Mouse (Mus musculus) urinary bladder, postnatal 4 days (tissue): ENCODE data around the gene P2ry6.

ENCODE experiments used
- DNase-seq, 2 experiments: peaks; one replicate each; pipeline ENCODE4 v3.0.0; 2021 to 2022; ENCODE audit warnings: low spot score in 2 of 2

The P2ry6 gene

DNA sequence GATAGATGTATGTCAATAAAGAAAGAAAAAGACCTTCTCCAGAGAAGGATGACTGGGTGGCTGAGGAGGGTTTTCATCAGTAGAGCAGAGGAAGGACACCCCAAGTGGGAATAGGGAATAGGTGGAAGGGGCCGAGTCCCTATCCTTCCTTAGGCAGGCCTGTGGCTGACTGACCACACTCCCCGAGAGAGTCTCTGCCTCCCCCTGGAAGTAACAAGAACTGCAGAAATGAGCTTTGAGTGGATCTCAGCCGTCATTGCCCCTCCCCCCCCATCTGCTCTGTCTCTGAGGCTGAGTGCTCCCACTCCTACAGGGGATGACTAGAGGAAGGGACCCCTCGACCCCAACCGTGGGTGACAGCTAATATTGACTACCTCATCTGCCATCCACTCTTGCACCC lies 33.3 kb downstream of the P2ry6 start:
- DNase-seq: no peak

DNA sequence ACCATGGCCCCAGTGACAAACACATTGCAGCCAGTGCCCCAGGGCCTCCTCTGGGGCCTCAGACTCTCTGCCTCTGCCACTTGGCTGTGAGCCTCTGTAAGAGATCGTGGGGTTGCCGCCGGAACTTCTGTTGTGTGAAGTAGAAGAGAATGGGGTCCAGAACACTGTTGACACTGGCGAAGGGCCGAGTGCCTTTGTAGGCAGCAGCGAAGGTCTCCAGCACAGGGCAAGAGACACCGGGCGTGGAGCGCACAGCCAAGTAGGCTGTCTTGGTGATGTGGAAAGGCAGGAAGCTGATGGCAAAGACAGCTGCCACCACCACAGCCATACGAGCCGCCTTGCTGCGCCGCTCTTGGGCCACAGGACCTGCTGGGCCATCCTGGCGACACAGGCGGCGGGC lies 36.3 kb downstream of the P2ry6 start:
- no peak for DNase-seq

DNA sequence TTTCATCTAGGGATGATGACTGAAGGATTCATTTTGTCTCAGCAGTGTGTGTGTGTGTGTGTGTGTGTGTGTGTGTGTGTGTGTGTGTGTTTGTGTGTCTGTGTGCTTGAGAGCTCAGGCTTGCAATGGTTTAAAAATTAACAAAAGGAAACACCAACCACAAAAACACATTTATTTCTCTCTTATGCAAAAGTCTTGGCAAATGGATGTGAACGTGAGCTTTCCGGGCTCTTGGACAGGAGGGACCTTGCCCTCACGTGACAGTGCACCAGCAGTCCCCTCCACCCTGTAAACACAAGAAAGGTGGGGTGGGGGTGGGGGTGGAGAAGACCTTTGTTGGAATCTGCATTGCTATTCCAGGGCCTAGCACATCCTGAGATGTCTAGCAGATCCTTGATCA lies 37.0 kb downstream of the P2ry6 start:
- DNase-seq: no peak

DNA sequence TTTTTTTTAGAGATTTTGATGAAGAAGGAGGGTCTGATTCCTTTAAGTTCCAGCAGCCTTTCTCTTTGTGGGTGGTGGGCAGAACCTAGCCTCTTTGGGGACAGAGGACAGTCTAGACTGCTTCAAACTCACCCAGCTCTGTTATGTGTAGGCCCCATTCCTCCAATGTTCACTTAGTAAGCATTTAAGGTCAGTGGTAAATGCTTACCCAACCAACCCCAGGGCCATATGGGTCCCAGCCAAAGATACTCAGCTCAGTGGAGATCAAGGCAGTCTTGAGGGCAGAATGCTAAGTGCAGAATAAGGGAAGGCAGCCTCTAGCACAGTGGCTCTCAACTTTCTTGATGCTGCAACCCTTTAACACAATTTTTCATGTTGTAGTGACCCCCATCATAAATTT lies 40.9 kb downstream of the P2ry6 start:
- no peak for DNase-seq

DNA sequence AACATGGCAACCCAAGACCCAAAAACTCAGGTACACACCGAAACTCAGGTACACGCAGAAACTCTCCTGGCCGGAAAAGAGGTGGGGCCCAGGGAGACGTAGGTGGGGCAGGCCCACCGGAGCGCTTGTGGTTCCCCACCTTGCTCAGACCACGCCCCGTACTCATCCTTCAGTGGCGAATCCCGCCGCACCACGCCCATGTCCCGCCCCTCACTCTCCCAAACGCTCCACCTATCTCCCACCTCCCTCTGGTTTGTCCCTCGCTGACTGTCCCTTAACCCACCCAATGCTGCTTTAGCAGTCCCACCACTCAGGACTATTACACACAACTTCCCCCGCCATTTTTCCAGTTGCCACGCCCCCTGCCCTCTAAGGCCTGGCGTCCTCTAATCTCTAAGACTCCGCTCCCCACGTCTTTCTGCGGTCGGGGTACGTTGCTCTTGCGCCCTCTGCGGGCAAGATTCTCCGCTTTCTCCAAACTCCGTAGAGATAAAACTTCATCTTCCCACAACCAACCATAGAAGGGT lies 41.9 kb downstream of the P2ry6 start:
- DNase-seq: peak; percentile 85 to 91

DNA sequence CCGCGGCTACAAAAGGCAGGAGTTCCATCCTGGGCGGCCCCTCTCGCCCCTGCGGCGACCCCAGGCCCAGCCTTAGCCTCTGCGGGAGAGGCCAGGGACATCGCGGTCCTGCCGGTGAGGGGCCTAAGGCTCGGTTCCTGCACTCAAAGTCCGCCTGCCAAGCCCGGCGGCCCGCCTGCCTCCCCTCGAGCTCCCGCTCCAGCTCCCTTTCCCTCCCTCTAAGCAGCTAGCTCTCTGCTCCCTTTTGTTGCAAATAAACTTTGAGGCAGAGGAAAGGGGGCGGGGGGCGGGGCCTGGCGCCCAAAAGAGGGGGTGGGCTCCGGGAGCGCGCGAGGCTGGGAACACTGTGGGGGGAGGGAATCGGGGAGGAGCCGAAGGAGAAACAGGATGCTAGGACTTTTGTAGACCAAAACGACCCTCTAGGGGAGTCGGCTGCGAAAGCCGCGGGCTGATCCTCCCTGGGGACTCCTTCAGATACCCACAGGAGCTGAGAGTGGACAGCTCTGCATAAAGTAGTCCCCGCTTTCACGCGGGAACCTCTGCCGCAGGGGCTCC lies 42.4 kb downstream of the P2ry6 start, which contains the start of gene Arhgef17:
Gene Arhgef17, minus strand, starts transcription at position 182 of the 555 bp plus-strand sequence.
- DNase-seq: peak; percentile 69 to 73

DNA sequence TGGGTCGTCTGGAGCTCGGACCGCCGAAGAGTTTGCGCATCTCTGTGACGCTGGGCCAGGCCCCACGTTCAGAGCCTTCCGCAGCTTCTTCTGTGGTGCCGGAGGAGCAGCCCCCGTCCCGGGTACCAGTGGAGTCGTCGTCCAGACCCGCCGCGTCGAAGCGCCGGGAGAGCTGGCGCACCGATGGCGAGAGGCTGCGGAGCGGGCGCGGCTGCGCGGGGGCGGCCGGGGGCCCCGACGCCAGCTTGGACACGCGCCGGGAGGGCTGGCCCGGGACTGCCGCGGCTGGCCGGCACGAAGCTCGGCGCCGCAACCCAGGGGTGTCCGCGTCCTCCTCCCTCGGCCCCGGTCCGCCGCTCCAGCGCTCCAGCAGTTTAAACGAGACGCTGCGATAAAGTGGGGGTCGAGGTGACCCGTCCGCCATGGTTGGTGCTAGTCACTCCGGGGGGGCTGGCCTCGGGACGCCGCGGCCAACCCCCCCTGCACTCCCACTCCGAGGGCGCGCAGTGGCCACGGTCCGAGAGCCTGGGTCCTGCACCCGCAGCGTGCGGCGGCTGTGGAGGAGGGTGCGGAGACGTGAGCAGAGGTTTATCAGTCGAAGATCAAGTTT lies 43.0 kb downstream of the P2ry6 start:
- DNase-seq: peak in 1 of 2 experiments; percentile 63

DNA sequence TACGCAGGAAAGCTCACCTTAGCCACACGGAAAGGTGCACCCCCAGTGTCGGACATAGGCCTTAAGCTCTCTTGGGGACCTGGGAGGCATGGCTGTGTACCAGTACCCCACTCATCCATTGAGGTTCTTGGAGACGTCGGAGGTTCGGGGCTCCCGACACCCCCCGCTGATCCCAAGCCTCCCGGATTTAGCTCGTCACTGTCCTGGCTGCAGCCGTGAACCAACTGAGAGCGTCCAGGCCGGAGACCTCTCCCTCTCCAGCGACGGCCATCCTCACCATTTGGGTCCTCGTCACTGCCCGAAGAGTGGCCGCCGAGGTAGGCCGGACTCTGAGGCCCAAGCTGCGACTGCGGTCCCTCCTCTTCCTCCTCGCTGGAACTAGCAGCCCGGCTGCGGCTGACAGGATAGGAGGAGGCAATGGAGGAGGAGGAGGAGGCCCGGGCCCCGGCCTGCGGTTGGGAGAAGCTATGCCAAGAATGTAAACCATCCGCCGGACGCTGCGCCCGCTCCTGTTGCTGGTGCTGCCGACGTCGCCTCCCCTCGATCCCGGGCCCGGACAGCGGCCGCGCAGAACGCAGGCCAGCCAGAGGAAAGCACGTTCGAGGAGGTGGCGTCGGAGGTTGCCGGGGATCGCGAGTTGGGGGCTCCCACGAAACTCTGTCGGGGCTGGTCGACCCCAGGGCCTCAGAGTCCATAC lies 43.7 kb downstream of the P2ry6 start:
- DNase-seq: peak; percentile 81 to 82

DNA sequence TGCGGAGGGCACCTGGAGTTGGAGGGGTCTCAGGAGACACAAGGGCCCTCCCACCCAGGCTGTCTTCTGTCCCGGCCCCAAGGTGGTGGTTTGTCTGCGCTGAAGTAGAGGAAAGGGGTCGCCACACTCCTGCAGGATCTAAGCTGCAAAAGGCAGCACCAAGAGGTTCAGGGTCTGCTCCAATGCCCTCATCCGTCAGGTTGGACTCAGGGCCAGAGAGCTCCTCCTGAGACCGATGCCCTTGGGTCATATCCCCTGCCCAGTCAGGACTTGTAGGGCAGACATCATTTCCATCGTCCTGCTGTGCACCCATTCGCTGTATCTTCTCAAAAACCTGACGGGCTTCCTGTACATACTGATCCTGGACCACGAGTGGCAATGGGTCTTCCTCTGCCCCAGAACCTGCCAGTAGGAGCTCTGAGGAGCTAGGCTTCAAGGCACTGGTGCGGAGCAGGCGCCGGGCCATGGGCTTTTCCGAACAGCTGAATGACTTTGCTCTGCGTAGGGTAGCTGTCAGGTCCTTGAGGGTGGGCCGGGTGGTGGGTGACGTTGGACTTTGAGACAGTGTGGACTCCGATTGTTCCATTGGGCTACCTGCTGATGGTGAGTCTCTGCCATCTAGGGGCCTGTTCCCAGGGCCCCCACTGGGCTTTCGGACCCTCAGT lies 44.7 kb downstream of the P2ry6 start:
- DNase-seq: no peak

DNA sequence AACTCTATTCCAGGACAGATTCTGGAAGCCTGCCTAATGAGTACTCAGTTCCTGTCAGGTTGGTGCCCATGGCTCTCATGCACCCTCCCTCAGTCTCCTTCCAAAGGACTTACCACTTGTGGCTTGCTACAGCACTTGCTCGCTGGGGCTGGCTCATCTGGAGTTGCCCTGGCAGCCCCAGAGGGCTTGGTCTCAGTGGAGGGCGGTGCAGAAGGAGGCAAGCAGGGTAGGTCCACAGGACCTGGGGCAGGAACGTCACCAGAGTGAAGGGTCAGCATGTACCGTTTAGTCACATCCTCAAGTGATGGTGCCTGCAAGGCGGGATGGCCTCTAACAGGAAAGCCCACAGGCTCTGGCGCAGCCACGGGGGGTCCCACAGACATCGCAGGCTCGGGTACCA lies 46.0 kb downstream of the P2ry6 start:
- no peak for DNase-seq

DNA sequence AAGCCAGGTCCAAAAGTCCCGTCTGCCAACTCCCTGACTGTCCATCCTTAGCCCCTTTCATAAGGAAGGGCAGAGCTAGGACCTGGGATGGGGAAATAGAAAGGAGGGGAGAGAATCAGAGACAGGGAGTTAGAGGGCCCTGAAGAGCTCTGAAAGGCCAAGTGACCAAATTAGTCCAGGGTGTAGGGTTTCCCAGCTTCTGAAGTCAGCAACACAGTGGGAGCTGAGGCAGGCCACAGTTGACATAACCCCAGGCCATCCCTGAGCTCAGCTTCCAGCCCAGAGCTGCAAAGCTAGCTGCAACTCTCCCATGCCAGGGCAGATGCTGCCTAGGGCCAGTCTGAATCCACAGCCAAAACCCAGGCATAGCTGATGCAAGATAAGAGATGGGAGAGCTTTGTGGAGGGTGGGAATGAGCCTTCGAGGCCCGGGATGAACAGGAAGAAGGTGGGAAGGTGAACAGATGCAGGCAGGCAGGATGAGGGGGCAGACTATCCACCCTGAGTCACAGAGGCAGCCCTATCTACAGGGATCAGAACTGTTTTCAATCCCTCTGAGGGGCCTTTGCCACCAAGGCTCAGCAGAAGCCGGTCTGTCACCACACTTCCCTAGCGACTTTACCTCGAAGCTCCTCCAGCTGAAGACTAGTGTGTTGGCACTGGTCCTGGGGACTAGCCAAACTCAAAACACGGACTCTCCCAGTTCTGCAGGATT lies 47.0 kb downstream of the P2ry6 start:
- no peak for DNase-seq

DNA sequence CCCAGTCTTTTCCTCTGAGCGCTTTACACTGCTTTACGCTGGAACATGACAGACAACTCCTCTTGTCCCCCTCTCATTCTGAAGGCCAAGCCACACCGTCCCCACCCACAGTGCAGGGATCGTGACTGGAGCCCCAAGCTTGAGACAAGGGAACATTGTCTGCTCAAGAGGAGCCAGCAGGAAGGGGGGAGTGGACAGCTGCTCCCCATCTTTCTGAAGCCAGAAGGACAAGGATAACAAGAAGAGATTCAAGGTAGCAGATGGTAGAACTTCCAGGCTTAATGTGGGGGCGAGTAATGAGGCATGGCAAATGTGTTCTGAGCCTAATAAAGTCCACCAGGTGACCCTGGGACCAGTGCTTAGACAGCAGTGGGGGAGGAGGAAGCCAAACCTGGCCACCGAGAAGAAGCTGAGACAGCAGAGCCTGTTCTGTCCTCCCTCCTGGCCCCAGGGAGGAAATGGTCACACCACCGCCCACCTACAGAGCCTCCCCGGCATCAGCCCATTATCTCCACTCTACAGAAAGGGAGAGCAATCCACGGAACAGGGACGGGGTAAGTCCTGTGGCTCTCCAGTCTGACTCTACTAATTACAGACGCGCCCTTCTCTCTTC lies 48.0 kb downstream of the P2ry6 start:
- DNase-seq: no peak

DNA sequence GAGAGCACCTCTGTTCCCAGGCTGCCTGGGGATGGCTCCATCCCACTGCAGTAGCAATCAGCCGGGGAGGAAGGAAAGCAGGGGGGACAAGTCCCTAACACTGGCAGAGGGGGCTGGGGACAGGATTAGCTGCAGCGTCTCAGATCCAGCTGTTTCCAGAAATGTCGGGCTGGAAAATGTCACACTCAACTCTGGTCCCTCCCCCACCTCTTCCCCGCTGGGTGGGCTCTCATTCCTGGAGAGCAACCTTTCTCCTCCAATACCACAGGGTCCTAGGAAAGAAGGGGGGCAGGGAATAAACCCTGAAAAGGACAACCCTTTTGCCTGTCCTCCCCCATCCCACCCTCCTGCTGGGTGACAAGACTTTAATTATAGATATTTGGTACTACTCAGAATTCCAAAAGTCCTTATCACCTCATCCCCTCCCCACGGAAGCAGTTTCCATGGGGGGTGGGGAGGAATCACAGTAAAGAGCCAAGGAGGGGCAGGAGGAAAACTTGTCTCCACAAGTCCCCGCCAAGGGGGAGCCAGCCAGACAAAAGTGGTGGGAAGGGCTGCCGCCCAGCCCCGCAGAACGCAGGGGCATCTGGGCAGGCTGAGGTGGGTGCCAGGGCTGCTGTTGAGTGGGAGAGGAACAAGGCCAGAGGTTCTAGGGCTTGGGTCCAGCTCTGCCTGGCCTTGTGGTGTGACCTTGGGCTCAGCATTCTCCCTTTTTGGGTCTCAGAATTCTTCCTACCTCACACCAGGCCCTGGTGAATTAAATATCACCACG lies 49.6 kb downstream of the P2ry6 start:
- no peak for DNase-seq

DNA sequence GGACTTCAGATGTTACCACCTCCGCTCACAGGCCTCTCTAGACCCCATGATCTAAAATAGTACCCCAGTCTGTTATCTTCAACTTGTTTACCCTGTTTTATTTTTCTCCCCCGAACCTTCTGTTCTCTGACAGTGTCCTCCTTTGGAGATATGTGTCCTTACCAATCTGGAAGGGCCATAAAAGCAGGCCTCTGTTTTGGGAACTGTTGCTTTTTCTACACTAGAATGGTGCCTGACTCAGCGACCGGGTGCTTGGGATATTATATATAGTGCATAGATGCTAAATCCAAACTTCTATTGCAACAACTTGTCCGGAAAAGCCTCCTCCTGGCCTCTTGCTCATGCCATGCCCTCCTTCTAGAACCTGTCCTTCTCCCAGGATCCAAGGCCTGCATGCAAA lies 50.2 kb downstream of the P2ry6 start:
- DNase-seq: no peak

DNA sequence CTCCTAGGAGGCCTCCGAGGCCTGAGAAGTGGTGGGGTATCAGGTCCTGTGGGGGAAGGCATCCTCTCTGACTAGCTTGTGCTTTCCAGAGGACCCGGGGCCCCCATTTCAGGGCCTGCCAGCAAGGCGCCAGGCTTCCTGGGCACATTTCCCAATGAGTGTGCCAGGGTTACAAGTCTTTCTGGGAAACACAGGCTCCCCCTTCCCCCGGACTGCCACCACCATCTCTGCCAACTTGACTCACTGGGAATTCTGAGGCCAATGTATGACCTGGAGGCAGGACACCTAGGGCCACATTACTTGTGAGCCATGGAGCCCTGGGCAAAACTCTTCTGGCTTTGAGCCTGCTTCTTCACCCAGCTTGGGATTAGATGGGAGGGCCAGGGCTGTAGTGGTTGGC lies 51.5 kb downstream of the P2ry6 start:
- DNase-seq: no peak

DNA sequence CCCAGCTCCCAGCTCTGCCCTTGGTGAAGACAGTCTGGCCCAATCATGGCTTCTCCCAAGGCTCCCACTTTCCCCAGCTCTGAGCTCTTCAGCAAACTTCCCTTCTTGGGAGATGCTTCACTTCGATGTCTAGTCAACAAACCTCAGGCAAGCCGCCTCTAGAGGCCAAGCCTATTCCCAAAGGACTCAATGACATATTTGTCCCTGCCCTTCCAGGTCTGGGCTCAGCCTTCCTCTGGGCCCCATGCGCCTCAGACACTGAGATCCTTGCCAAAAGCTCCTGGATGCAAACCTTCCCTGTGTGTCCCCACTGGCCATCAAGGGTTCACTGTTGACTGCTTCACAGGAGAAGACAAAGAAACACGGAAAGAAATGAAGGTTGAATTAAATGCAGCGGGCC lies 53.2 kb downstream of the P2ry6 start:
- DNase-seq: no peak

DNA sequence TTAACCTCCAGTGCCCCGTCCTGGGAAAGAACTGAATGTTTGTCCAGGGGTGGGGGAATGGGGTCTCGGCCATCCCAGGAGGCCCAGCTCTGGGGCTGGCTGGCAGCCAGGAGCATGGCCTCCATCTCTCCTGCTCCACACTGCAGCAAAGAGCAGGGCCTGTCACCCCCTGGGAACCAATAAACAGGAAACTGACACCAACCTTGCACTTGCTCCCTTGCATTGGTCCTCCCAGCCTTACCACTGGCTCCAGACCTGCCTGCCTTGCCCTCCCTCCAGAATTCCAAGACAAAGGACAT lies 54.7 kb downstream of the P2ry6 start:
- peak in 1 of 2 experiments; percentile 72 for DNase-seq

DNA sequence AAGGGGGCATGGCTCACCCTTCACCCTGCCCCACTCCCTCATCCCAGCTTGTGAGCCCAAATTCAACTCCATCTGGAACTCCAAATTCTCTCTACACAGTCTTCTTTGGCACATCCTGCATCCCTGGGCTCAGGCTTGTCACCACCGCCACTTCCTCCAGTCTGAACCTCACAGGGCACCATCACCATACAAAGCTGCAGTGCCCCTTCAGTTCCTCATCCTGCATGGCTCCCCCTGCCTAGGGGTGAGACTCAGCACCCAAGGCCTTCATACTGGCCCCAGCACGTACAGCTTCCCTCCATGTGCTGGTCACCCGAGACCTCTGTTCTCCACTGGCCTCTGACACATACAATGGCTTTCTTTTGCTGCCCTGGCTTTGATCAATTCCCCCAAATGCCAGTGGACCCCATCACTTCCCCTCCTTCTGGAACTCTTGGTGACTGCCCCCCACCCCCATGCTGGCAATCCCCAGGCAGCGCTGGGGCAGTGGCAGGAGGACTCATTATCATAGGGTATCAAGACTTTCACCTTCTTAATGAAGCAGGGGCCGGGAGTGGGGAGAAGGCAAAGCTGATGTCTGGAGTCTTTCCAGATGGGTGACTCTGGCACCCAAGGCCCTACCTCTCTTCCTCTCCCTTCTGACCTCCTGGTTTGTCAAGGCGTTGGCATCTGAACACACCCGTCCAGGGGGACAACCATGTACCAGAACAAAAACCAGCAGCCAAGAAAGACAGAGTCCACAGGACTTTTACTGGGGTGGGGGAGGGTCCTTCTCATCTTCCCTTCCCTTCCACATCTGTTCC lies 55.2 kb downstream of the P2ry6 start:
- no peak for DNase-seq

DNA sequence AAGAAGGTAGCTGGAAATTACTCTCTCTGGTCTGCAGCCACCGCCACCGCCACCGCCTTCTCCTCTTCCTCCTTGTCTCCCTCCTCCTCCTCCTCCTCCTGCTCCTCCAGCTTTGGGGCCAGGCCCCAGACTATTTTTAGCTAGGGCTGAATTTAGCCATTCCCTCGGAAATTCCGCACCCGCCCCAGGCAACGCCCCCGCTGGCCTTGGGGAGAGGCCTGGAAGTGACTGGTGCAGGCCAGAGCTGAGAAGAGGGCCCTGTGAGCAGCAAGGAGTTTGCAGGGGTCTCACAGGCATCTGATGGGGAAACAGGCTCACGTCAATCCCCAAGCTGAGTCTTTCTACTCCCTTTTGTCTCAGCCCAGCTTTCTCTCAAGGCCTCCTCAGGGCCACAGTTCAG lies 56.3 kb downstream of the P2ry6 start:
- peak; percentile 68 to 77 for DNase-seq

DNA sequence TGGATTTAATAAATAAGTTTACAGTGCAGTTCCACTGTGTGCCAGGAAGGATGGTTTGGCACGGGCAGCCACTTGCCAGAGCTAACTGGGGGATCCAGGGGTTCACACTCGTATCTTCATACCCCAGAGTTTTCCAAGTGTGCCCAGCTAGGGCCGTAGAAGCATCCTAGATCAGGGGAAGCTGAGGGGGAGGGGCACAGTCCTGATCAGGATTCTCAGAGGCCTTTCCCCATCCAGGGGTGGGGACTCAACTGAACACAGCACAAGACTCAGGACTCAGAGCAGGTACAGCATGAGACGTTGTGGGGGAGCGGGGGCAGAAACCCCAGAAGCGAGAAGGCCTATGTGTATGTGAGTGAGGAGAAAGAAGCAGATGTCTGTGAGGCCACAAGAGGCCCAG lies 56.7 kb downstream of the P2ry6 start:
- no peak for DNase-seq
